Mouse (Mus musculus): ENCODE results near the gene Dpp8.

DNA sequence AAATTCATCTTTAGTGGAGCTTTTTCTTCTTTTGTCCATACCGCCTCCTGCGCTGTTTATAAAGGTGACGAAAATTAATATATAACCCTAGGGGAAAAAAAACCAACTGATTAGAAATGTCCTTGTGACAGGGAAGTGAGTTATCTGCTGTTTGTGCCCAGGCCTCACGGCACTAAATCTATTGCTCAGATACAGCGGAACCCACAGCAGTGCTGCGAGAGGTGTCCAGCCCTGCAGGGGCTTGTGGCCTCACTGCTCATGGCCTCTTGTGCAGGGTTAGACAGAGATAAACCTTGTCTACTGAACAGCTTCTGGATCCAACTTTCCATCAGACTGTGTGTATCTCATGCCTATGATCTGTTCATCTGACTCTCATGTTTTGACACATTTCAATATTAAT, 43.8 kb upstream of the Dpp8 start:
- no peak for TF ChIP-seq CTCF (conservative IDR thresholded peaks at IDR 0.05; ENCODE audit: insufficient read depth, insufficient read length, low read depth, low read length)
- TF ChIP-seq POLR2A (IDR thresholded peaks at IDR 0.05; ENCODE audit: low read depth, low read length): no peak
